Mouse (Mus musculus) intestine, postnatal 0 days (tissue): ENCODE measurements at regions not wholly inside any gene's neighbourhood (a gene's known extent, or its start where the extent isn't known, plus 50 kb on each side); places are given as distances from the start of the nearest gene placed in this dataset.

Experiments used
- ATAC-seq: fragments of 200-750 bp; cut with Nextera tagmentation; 2 replicates; pipeline ENCODE4 v1.8.0; 2017; ENCODE audit warnings: mild to moderate bottlenecking, moderate TSS enrichment, moderate library complexity
- H3K27ac ChIP-seq: fragments of 300-500 bp; sonication (generic); 2 replicates; pipeline ENCODE4 v1.5.1; 2014; ENCODE audit warnings: mild to moderate bottlenecking, low read depth, low read length, moderate library complexity
- H3K27me3 ChIP-seq: fragments of 300-500 bp; sonication (generic); replicated peaks from 2 replicates; pipeline ENCODE4 v1.6.1; 2014; ENCODE audit warnings: low read length, mixed read lengths; ENCODE audit not compliant: control insufficient read depth, insufficient read depth
- H3K36me3 ChIP-seq: fragments of 300-500 bp; sonication (generic); 2 replicates; pipeline ENCODE4 v1.6.1; 2014; ENCODE audit warnings: mild to moderate bottlenecking, moderate library complexity; ENCODE audit not compliant: control insufficient read depth, insufficient read depth
- H3K4me1 ChIP-seq: fragments of 300-500 bp; sonication (generic); replicated peaks from 2 replicates; pipeline ENCODE4 v1.6.1; 2014; ENCODE audit warnings: antibody characterized with exemption, low read length, mixed read lengths; ENCODE audit not compliant: control insufficient read depth, insufficient read depth
- H3K4me2 ChIP-seq: fragments of 300-500 bp; sonication (generic); replicated peaks from 2 replicates; pipeline ENCODE4 v1.6.1; 2014; ENCODE audit warnings: low read depth, mild to moderate bottlenecking, moderate library complexity
- H3K4me3 ChIP-seq: fragments of 300-500 bp; sonication (generic); 2 replicates; pipeline ENCODE4 v1.5.1; 2014; ENCODE audit warnings: low read depth, low read length
- H3K9ac ChIP-seq: fragments of 300-500 bp; sonication (generic); 2 replicates; pipeline ENCODE4 v1.6.1; 2014; ENCODE audit warnings: mild to moderate bottlenecking, low read depth, low read length
- H3K9me3 ChIP-seq: fragments of 300-500 bp; sonication (generic); 2 replicates; pipeline ENCODE4 v1.6.1; 2016; ENCODE audit warnings: mixed run types; ENCODE audit not compliant: control insufficient read depth
- CTCF ChIP-seq: sonication (generic); IDR thresholded peaks from 2 replicates; pipeline ENCODE4 v1.5.1; 2016; ENCODE audit warnings: low read depth, mild to moderate bottlenecking, control low read depth, antibody characterized with exemption, moderate library complexity
- WGBS: fragments of 180-500 bp; shearing (Covaris S2); extraction: QIAGEN DNeasy Blood & Tissue Kit; methylation state at CpG from one replicate; pipeline ENCODE4 v1.1.7; 2014; 5-methylcytosine and 5-hydroxymethylcytosine counted together

GRCm38 (mm10) chr4:12792764-12793422 is 621.1 kb upstream of the Fam92a start:
- 73% methylated on average over 11 of the region's 11 CpGs for whole genome bisulfite sequencing
- no peak for TF ChIP-seq CTCF
- H3K36me3 ChIP-seq, result no peaks in the 10 kb centered on the region

GRCm38 (mm10) chr4:12791786-12792674 is 620.2 kb upstream of the Fam92a start:
- ATAC-seq, result no peak
- Histone ChIP-seq H3K4me1 (no peaks in the 10 kb centered on the region), H3K4me3 (no peak overlapping the region), H3K27ac (no peak overlapping the region), H3K9ac (no peak overlapping the region), H3K27me3 (no peaks in the 10 kb centered on the region), H3K4me2 (no peak overlapping the region), H3K36me3 (no peaks in the 10 kb centered on the region), H3K9me3 (no peaks in the 10 kb centered on the region)
- WGBS, result 90% methylated on average over 9 of the region's 9 CpGs
- TF ChIP-seq CTCF, result no peak

More at GRCm38 (mm10) chr4:12792764-12793422, 621.1 kb upstream of the Fam92a start:
- Histone ChIP-seq H3K4me3 (no peak overlapping the region), H3K4me1 (no peaks in the 10 kb centered on the region), H3K9ac (no peak overlapping the region), H3K4me2 (no peak overlapping the region), H3K27ac (no peak overlapping the region), H3K27me3 (no peaks in the 10 kb centered on the region), H3K9me3 (no peaks in the 10 kb centered on the region)
- ATAC-seq, result no peak

GRCm38 (mm10) chr4:12785840-12786239 is 614.0 kb upstream of the Fam92a start:
- TF ChIP-seq CTCF, result no peak
- Histone ChIP-seq H3K9me3 (no peaks in the 10 kb centered on the region), H3K27ac (no peak overlapping the region), H3K4me2 (no peak overlapping the region), H3K27me3 (no peaks in the 10 kb centered on the region), H3K9ac (no peak overlapping the region), H3K36me3 (no peaks in the 10 kb centered on the region), H3K4me1 (no peaks in the 10 kb centered on the region), H3K4me3 (no peak overlapping the region)
- whole genome bisulfite sequencing, result 60% methylated on average over 4 of the region's 4 CpGs
- ATAC-seq, result no peak

- 81% methylated on average over 3 of the region's 3 CpGs for WGBS
- no peaks in the 10 kb centered on the region for H3K4me1 ChIP-seq
- no peak overlapping the region for H3K4me2 ChIP-seq
- no peak overlapping the region for H3K9ac ChIP-seq
- no peak for TF ChIP-seq CTCF
- no peak for ATAC-seq
- H3K27ac ChIP-seq, result no peak overlapping the region
- H3K36me3 ChIP-seq, result no peaks in the 10 kb centered on the region
- H3K27me3 ChIP-seq, result no peaks in the 10 kb centered on the region
- no peak overlapping the region for H3K4me3 ChIP-seq
- no peaks in the 10 kb centered on the region for H3K9me3 ChIP-seq
These were observed 612.7 kb upstream of the Fam92a start for GRCm38 (mm10) chr4:12784479-12784878.

- no peak for TF ChIP-seq CTCF
- no peak overlapping the region for H3K27ac ChIP-seq
- no peaks in the 10 kb centered on the region for H3K4me1 ChIP-seq
- H3K36me3 ChIP-seq, result no peaks in the 10 kb centered on the region
- ATAC-seq, result no peak
- no peaks in the 10 kb centered on the region for H3K27me3 ChIP-seq
- H3K9ac ChIP-seq, result no peak overlapping the region
- H3K4me3 ChIP-seq, result no peak overlapping the region
- 86% methylated on average over 11 of the region's 11 CpGs for WGBS
- no peak overlapping the region for H3K4me2 ChIP-seq
- no peaks in the 10 kb centered on the region for H3K9me3 ChIP-seq
These were observed 612.3 kb upstream of the Fam92a start for GRCm38 (mm10) chr4:12784068-12784467.
